Mouse (Mus musculus) layer of hippocampus, adult 2 months (tissue): ENCODE results near the gene Sp8. TPM values are rescaled to one million over a fixed set of nuclear protein-coding genes. Genes with fewer than 3 reads are reported as not detected.

ENCODE experiments used
- DNase-seq, 2 experiments: peaks; one replicate each; pipeline ENCODE4 v3.0.0; 2022; ENCODE audit warnings: low spot score in 2 of 2
- H3K27ac ChIP-seq: fragments of 200-600 bp; 2 replicates; pipeline ENCODE4 v1.8.1; 2022
- H3K4me3 ChIP-seq: fragments of 200-600 bp; 2 replicates; pipeline ENCODE4 v1.8.1; 2022; ENCODE audit warnings: mild to moderate bottlenecking
- CTCF ChIP-seq: fragments of 200-600 bp; conservative IDR thresholded peaks from 2 replicates; pipeline ENCODE4 v1.8.1; 2022; ENCODE audit warnings: antibody characterized with exemption, mild to moderate bottlenecking, moderate library complexity
- long read RNA-seq, 2 experiments: library from polyadenylated mRNA; stranded (forward); transcript quantifications; one replicate each; pipeline ENCODE4 v2.0.0; 2021; ENCODE audit warnings: borderline mapping rate in 2 of 2
- total RNA-seq, 2 experiments: library from RNA; stranded (reverse); gene quantifications; 2 replicates each; pipeline ENCODE4 v1.2.3; 2021

The Sp8 gene
- total RNA-seq, result 1 to 10 TPM; 1.6 to 2.0 TPM
- long read RNA-seq, experiment 1, result 0 reads
- long read RNA-seq, experiment 2, result 0 reads

- no peak for DNase-seq
- TF ChIP-seq CTCF, result no peak
- H3K27ac ChIP-seq, result no peak within 1 kb of the TSS
- peak within 1 kb of the TSS; percentile 48 for H3K4me3 ChIP-seq
Measured at GRCm38 (mm10) chr12:118846221-118846620, at the start of gene Sp8. Gene Sp8 (plus strand): TSS chr12:118846329.

- TF ChIP-seq CTCF, result no peak
- no peak overlapping the region for H3K4me3 ChIP-seq
Measured at GRCm38 (mm10) chr12:118811328-118811961, 34.7 kb upstream of the Sp8 start.

GRCm38 (mm10) chr12:118814561-118814960, 31.6 kb upstream of the Sp8 start:
- Histone ChIP-seq H3K27ac (no peak overlapping the region), H3K4me3 (no peak overlapping the region)
- TF ChIP-seq CTCF, result no peak
- DNase-seq, result no peak

More at GRCm38 (mm10) chr12:118811328-118811961, 34.7 kb upstream of the Sp8 start:
- H3K27ac ChIP-seq, result no peak overlapping the region
- DNase-seq, result no peak

- no peak for TF ChIP-seq CTCF
- Histone ChIP-seq H3K27ac (no peak overlapping the region), H3K4me3 (no peak overlapping the region)
- no peak for DNase-seq
Measured at GRCm38 (mm10) chr12:118816156-118816555, 30.0 kb upstream of the Sp8 start.

GRCm38 (mm10) chr12:118829881-118830280, 16.2 kb upstream of the Sp8 start:
- DNase-seq, result no peak
- no peak overlapping the region for H3K27ac ChIP-seq

GRCm38 (mm10) chr12:118836411-118837341, 9.5 kb upstream of the Sp8 start:
- DNase-seq, result no peak
- TF ChIP-seq CTCF, result no peak
- Histone ChIP-seq H3K4me3 (peak overlapping the region; percentile 41), H3K27ac (no peak overlapping the region)

More at GRCm38 (mm10) chr12:118829881-118830280, 16.2 kb upstream of the Sp8 start:
- H3K4me3 ChIP-seq, result no peak overlapping the region
- no peak for TF ChIP-seq CTCF

GRCm38 (mm10) chr12:118837361-118837760, 8.8 kb upstream of the Sp8 start:
- no peak overlapping the region for H3K27ac ChIP-seq
- DNase-seq, result no peak
- peak overlapping the region; percentile 41; the same call in 1 of the 2 replicates for H3K4me3 ChIP-seq
- TF ChIP-seq CTCF, result no peak

GRCm38 (mm10) chr12:118838260-118838659, 7.9 kb upstream of the Sp8 start:
- H3K4me3 ChIP-seq, result no peak overlapping the region
- TF ChIP-seq CTCF, result no peak
- no peak overlapping the region for H3K27ac ChIP-seq
- DNase-seq, result no peak

- no peak overlapping the region for H3K27ac ChIP-seq
- TF ChIP-seq CTCF, result no peak
- DNase-seq, result no peak
- no peak overlapping the region for H3K4me3 ChIP-seq
Measured at GRCm38 (mm10) chr12:118839398-118839797, 6.7 kb upstream of the Sp8 start.

- no peak for DNase-seq
- H3K4me3 ChIP-seq, result no peak overlapping the region
- H3K27ac ChIP-seq, result no peak overlapping the region
- no peak for TF ChIP-seq CTCF
Measured at GRCm38 (mm10) chr12:118840301-118840700, 5.8 kb upstream of the Sp8 start.

- H3K27ac ChIP-seq, result no peak overlapping the region
- no peak for TF ChIP-seq CTCF
- H3K4me3 ChIP-seq, result no peak overlapping the region
- no peak for DNase-seq
Measured at GRCm38 (mm10) chr12:118840861-118841260, 5.3 kb upstream of the Sp8 start.

GRCm38 (mm10) chr12:118841381-118841922, 4.7 kb upstream of the Sp8 start:
- Histone ChIP-seq H3K4me3 (no peak overlapping the region), H3K27ac (no peak overlapping the region)
- no peak for TF ChIP-seq CTCF
- DNase-seq, result no peak

- no peak overlapping the region for H3K4me3 ChIP-seq
- no peak overlapping the region for H3K27ac ChIP-seq
- no peak for DNase-seq
- TF ChIP-seq CTCF, result no peak
Measured at GRCm38 (mm10) chr12:118841971-118842550, 4.1 kb upstream of the Sp8 start.
